Mouse (Mus musculus) spleen, postnatal 36 days (tissue): ENCODE measurements around the gene Lrch4.
"Not testable (repeated sequence)": the region's sequence is repeated elsewhere in the genome, so short reads cannot be mapped to it uniquely, and the experiment has no call there.

Source experiments
- DNase-seq, 2 experiments: peaks; one replicate each; pipeline ENCODE4 v3.0.0; 2022; ENCODE audit warnings: low spot score in 2 of 2, mixed read lengths in 1 of 2

Gene Lrch4

DNA sequence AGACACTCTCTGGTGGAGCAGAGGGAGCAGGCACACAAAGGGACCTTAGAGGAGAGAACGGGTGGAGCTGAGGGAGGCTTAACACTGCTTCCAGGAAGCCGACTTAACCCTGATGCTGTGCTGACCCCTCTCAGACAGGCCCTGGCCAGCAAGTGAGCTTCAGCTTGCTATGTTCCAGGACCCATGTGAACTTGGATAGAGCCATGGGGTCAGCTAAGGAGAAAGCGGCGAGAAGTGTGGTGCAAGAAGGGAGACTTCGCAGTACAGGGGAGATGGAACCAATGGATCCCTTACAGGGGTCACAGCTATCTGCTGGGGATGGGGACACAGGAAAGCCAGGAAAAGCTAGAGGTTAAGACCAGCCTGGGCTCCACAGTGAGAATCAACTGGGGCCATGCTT, 15.8 kb upstream of the Lrch4 start:
- no peak for DNase-seq

DNA sequence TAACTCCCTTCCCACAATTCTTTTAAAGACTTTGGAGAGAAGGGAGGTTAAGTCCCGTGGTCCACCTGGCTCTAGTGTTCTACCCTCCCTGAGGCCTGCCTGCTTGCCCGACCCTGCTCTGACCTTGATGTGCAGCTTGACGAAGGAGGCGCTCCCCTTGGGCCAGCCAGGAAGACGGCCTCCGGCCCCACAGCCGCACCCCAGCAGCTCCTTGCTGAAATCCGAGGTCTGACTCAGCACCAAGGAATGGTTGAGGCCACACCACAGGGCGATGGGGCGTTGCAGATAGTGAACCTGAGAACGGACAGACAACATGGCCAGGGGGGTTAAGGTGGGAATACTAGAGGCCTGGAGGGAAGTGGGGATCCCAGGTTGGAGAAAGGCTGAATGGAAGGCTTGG, 15.4 kb upstream of the Lrch4 start, which contains the start of gene Pcolce:
Gene Pcolce, minus strand, starts transcription at position 235 of the 400 bp plus-strand sequence.
- DNase-seq, result no peak

DNA sequence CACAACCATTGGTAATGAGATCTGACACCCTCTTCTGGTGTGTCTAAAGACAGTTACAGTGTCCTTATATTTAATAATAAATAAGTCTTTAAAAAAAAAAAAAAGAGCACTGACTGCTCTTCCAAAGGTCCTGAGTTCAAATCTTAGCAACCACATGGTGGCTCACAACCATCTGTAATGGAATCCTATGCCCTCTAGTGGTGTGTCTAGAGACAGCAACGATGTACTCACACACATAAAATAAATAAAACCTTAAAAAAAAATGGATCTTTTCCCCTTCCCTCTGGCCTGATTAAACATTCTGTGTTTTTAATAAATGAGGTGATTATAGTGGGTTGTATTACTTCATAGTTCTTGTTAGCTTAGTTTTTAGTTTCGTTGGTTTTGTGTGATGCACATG, 14.0 kb upstream of the Lrch4 start:
- DNase-seq, result not testable (repeated sequence)

DNA sequence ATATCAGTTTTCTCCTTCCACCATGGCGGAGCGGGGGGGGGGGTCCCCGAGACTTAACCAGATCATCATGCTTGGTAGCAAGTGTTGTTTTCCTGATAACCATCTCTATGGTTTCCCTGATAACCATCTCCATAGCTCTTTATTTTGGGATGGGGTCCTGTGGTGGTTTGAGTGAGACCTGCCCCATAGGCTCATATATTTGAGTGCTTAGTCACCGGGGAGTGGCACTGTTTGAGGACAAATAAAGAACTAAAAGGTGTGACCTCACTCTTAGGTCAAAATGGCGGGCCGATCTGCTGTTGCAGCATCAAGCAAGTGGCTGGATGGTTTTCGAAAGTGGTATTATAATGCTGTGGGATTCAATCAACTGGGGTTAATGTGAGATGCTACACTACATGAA, 13.6 kb upstream of the Lrch4 start:
- DNase-seq, result no peak

DNA sequence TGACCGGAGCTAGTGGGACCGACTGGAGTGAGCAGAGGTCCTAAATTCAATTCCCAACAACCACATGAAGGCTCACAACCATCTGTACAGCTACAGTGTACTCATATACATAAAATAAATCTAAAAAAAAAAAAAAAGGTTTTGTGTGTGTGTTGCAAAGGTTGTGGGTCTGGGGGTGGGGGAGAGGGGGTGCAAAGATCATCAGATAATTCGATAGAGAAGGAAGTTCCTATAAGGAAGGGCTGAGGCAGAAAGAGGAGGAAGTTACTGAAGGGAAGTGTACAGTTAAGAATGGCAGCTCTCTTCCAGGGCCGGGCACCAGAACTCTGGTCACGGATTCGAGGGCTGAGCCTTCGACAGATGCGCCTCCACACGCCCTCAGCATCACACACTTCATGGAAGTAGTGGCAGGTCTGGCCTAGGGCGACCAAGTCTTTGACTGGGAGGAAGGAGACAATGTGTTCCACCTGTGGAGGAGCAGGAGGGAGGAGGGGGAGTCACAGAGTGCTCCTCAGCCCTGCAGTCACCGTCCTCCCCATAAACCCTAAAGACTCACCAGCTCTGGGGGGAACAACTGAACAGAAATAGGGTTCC, 4.9 kb upstream of the Lrch4 start:
- no peak for DNase-seq

DNA sequence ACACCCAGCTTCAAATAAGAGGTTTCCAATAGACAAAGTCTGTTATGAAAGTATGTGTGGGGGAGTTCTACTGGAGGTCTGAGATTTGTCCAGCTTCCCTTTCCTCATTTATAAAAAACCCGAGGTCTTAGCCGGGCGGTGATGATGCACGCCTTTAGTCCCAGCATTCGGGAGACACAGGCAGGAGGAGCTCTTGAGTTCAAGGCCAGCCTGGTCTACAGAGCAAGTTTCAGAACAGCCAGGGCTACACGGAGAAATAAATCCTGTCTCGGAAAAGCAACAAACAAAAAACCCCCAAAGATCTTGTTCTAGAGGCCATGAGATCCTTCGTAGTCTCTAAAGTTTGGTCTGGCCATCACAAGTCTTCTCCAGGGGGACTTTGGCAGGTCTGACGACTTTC, 930 bp upstream of the Lrch4 start:
- peak; percentile 39 to 53 for DNase-seq

DNA sequence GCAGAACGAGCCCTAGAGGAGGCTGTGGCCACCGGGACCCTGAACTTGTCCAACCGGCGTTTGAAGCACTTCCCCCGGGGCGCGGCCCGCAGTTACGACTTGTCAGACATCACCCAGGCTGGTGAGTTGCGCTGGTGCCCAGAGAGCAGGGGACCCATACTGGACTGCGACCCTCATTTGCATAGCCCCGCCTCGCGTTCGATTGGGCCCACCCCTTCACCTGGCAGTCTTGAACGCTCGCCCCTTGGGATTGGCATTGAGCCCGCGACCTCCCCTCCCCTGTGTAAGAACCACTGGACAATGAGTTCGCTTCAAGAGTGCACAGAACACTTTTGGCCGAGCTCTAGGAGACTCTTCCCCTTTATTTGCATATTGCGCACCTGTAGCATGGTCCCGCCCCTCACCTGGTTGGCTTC, 393 bp downstream of the Lrch4 start:
- peak; percentile 85 to 86 for DNase-seq

DNA sequence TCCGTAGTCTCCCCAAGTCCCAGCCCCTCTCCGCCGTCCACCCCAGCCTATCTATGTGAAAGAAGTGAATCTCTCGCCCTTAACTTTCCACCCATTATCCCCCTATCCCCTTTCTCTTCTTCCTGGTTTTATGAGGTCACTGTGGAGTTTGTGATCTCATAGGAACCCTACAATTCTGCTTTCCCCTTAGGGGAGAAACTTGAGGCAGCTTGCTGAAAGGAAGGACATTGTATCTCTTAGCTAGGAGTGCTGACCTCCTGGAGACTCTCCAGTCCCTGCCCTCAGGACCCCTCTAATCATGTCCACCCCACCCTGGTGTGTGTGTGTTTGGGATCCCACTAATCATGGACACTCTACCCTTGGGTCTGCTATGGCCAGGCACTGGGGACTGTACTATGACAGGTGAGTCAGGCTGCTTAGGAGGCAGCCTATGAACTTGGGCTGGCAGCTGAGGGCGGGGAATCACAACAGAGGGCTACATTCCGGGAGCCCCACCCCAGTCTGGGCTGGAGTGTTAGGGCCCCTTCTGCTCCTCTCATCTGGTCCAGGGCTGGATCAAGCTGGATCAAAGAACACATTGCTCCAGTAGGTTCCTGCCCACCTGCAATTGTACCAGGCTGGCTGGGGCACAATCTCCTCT, 1.1 kb downstream of the Lrch4 start:
- DNase-seq, result peak; percentile 45

DNA sequence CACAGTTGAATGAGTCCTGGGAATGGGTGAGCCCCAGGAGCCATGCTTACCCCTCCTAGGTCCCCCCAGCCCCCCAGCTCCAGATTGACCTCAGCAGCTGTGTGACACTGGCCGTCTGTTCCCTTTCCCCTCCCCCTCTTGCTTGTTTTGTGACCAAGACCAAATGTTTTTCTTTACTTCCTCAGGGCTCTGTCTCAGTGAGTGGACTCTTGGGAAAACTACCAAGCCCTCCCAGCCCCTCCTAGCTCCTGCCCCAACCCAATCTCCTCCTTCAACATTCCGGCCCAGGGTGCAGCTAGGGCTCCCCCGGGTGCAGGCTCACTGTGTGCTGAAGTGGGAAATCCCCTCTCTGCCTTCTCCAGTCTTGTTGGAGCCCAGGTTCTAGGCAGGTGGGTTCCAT, 1.7 kb downstream of the Lrch4 start:
- peak; percentile 48 to 56 for DNase-seq

DNA sequence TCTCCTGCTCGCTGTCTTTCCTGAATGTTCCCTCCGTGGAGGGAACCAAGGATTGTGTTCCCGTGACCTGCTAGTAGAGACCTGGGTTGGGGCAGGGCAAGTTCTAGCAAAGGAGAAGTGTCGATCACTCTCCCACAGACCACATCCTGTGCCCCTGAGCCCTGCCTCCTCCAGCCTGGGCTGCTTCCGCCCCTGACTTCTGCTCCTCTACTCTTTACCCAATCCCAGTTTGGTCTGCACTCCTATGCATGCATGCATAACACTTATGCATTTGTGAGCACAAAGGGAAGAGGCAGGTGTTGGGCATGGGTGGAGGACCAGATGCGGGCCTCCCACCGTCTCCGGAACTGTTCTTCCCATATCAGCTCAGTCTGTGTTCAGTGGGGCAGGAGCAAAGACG, 2.2 kb downstream of the Lrch4 start:
- DNase-seq, result peak; percentile 91 to 92

DNA sequence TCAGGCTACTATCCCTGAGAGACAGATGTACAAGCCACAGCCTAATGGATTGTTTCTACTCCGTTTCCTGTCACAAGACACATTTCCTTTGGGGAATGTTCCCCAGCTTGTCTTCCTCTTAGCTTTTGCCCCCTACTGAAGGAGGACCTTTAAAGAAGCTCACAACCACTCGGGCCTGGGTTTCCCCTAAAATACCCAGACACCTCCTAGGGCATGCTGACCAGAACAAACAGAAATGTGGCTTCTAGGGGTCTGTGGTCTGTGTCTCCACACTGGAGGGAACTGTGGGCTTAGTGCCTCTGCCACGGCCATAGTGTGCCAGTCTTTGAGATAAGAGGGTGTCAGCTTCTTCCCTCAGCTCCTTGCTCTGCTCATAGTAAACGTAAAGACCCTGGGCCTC, 2.7 kb downstream of the Lrch4 start:
- DNase-seq, result peak; percentile 58 to 71

DNA sequence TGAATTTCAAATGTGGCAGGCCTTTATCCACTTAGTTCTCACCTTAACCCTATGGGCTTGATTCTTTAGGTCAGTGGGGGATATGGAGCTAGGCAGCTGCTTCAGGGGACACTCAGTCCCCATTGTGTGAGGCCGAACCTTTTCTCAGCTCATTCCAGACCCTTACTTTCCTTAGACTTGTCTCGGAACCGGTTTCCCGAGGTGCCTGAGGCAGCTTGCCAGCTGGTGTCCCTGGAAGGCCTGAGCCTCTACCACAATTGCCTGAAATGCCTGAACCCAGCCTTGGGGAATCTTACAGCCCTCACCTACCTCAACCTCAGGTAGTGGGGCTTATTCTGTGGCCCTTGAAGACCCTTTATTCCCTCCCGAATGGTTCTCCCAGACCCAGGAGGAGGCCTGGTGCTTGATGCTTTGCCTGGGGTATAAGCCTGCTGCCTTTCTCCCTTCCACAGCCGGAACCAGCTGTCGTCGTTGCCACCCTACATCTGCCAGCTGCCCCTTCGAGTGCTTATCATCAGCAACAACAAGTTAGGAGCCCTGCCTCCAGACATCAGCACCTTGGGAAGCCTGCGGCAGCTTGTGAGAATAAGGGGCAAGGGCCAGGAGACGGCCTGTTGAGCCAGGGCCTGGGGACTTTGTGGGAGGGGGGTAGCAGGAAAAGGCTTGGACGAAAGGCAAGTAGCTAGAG, 4.6 kb downstream of the Lrch4 start:
- no peak for DNase-seq

DNA sequence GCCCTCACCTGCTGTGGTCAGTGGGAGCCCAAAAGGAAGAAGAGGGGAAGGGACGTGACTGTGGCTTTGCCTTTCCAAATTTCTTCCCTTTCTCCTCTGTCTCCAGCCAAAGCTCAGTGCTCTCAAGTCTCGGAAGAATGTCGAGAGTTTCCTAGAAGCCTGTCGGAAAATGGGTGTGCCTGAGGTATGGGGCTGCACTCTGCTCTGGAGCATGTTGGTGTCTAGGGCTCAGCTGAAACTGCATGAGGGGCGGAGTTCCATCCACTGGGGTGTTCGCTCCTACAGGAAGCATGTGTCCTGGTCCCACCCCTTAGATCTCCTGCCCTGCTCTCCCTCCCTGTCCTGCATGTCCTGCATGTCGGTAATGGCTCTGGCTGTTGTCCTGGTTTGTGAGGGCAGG, 10.6 kb downstream of the Lrch4 start:
- no peak for DNase-seq

DNA sequence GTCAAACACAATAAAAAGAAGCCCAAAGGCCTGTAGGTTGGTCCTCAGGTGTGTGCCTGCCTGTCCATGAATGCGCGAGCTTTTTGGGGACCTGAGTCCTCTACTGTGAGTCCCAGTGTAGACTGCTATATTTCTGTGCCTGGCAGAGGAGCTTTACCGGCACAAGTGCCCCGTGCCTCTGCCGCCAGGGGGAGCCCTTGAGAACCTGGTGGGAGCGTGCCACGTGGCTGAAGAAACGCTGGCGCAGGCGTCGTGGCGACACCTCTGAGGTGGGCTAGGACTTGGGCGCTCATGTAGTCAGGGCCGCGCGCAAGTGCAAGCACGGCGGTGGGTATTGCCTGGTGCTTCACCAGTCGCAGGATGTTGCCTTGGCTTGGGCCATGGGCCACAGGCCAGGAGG, 12.1 kb downstream of the Lrch4 start, which contains the start of gene Sap25:
Gene Sap25, plus strand, starts transcription at position 281 of the 400 bp plus-strand sequence.
- peak in 1 of 2 experiments; percentile 24 for DNase-seq

DNA sequence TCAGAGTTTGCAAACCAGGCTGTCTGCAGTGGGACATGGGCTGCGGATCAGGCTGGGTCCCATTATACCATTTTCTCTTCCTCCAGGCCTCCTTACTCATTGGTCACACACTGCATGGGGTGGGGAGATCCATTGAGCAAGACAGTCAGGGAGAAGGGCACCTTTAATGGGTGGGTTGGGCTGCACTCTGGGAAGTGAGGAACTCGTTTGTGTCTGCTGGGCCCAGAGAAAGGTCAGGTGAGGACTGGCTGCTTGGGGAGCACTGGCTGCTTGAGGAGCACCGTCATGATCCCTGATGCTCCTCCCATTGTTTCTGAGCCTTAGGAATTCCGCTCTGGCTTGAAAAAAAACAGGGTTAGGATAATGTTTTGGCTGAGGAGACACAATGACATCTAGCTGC, 14.0 kb downstream of the Lrch4 start:
- no peak for DNase-seq

DNA sequence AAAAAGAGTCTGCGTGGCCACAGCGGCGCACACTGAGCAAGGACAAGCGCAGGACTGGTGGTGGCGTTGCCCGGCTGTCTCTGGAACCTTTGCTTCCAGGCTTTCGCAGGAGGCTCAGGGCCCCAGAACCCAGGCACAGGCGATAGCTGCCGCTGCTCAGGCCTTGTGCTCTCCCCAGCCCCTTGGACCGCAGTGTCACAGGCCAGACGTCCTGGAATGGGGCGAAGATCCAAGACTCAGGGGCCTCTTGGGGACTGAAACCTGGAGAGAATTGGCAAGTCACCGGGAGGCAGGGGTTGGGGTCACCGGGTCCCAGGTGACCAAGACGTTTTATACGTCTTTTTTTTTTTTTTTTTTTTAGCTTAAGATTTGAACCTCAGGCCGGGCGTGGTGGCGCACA, 15.6 kb downstream of the Lrch4 start:
- DNase-seq, result no peak

DNA sequence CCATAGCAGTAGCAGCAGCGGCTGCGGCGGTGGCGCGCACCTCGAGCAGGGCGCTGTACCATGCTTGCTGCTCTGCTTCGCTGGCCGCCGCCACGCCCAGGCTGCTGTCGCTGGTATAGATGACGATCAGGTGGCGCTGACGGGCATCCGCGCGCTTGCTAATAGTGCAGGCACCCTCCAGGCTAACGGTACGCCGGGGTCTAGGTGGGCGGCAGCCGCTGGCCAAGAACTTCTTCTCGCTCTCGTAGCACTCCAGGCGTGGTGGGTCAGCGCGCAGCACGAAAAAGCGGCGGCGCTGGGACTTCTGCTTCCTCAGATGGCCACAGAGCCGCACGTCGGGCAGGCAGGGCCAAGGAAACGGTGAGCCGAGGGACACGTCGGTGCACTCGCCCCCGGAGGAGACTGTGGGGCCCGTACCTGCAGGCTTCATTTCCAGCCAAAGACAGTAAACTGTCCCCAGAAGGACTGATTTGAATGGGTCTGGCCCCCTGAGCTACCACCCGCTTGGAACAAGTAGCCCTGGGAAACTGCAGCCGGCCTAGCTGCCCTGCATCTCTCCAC, 16.2 kb downstream of the Lrch4 start:
- peak; percentile 72 to 75 for DNase-seq

DNA sequence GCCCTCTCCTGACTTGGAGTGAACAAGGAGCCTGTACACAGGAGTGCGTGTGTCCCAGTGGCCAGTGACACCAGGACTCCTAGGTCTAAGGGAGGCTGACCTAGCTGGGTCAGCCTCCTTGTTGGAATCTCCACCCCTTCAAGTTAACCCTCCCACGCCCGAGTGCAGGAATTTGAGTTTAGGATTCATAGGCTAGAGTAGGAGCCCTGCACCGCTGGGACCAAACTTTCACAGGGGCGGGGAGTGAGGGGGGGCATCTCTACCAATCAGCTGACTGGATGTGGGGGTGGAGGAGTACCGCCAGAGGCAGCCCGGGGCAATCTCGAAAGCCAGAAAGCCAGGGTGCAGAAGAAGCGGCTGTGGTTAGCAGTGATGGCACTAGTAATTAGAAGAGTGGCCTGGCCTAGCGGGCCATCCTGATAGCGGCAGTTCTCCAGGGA, 16.8 kb downstream of the Lrch4 start, which contains the start of gene Irs3:
Gene Irs3, minus strand, starts transcription at position 63 of the 440 bp plus-strand sequence.
- DNase-seq, result peak; percentile 31 to 32

DNA sequence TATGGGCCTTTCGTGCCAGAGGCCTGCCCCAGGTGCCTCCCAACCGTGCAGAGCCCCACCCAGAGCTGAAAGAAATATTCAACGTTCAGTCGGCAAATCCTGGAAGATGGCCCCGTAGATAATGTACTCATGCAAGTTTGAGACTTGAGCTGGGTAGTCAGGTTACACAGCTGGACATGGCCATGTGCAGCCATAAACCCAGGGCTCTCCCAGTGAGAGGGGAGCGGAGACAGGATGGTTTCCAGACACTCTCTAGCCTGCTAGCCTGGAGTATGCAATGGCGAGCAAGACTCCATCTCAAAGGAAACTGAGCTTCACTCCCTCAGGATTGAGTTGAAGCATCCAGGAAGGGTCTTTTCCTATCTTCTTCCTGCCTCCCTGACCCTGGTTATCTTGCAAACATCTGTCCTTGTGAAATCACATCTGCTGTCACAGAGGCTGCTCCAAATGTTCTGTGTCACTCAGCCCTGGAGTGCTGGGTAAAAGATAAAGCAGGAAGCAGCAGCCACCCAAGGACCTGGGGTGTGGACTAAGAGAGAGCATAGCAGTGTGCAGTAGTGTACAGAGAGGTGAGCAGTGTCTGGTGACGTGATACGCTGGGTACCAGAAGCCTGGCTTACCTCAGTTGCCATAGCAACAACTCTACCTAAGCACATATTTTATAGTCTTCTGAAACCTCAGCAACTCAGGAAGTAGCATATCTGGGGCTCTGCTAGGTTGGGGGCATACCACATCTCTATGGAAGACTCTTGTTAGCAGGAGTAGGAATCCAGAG, 19.1 kb downstream of the Lrch4 start:
- DNase-seq, result no peak

DNA sequence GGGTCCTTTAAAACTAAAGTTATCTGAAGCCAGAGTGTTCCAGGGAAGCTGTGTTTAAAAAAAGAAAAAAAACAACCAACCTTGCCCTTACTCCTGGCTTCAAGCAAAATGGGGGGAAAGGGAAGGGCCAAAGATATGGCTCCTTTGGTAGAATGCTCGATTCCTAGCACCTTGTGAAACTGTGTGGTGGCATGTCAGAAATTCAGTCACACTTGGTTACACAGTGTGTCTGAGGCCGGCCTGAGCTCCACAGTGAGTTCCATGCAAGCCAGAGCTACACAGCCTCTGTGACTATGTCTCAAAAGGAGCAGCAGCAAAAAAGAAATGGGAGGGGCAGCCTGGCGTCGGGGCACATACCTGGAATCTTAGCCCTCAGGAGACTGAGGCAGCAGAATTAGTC, 20.3 kb downstream of the Lrch4 start:
- DNase-seq, result no peak

DNA sequence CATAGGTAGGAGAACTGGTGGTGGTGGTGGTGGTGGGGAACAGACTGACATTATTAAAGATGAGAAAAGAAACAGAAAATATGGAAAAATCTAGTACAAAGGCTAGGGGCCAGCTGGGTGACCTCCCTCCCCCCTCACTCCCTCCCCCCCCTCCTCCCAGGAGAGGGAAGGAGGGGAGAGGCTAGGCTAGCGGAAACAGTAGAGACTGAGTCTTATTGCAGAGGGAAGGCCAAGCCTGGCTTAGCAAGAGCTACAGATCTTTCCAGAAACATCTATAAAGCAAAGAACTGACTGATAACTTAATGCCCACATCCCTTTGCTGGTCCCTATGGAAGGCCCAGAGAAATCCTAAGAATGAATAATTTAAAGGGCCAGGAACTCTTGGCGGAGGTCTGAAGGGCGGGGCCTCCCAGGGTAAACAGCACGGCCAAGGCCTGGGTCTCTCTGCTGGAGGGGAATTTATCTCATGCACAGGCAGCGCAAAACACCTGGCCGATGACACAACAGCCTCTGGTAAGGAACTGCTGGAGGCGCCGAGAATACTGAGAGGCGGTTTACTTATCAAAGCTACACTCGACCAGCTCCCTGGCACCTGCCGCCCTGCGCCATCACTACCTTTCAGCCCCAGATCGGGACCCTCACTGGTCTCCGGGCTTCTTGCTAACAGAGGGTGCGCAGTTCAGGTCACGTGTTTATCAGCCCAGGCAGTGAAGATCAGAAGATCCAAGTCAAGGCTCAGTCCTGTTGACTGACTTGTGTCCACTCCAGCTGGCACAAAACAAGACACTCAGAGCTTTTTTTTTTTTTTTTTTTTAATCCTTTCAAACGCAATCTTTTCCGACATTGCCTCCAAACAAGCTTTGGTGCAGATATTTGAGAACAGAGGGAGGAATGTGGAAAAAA, 21.0 kb downstream of the Lrch4 start:
- DNase-seq, result no peak
